Mouse (Mus musculus): ENCODE results near the gene Lrwd1.

DNA sequence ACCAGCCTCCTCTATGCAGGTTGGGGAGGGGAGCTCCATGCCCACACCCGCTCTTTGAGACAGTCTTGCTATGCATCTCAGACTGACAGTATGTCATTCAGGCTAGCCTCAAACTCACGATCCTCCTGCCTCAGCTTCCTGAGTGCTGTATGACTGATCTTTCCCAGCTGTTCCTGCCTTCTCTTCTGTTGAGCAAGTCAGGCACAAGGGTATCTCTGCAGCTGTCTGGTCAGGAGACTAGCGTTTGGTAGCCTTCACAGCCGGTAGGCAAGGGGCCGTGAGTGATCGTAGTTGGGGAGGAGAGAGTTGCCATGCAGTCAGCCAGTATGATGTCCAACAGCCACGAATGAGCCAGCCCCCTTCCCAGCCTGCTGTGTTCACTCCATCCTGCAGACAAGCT, 40.8 kb downstream of the Lrwd1 start:
- no peak for TF ChIP-seq CTCF (IDR thresholded peaks at IDR 0.05; ENCODE audit: borderline replicate concordance, insufficient read depth, low read length)
- TF ChIP-seq POLR2A (IDR thresholded peaks at IDR 0.05; ENCODE audit: low read depth, low read length), result no peak

All from embryonic fibroblast, embryonic 13.5 days (primary cell).